Mouse (Mus musculus) c-Kit-positive CD71-positive TER-119-positive erythroid progenitor cells, embryonic 14.5 days (primary cell): ENCODE data around the gene Cdadc1.

ENCODE experiments used
- DNase-seq: peaks from one replicate; pipeline ENCODE4 v3.0.0-alpha.2; 2013; ENCODE audit warnings: low spot score

Cdadc1 gene

GRCm38 (mm10) chr14:59543956-59544355 lies 53.8 kb downstream of the Cdadc1 start:
- no peak for DNase-seq

DNA sequence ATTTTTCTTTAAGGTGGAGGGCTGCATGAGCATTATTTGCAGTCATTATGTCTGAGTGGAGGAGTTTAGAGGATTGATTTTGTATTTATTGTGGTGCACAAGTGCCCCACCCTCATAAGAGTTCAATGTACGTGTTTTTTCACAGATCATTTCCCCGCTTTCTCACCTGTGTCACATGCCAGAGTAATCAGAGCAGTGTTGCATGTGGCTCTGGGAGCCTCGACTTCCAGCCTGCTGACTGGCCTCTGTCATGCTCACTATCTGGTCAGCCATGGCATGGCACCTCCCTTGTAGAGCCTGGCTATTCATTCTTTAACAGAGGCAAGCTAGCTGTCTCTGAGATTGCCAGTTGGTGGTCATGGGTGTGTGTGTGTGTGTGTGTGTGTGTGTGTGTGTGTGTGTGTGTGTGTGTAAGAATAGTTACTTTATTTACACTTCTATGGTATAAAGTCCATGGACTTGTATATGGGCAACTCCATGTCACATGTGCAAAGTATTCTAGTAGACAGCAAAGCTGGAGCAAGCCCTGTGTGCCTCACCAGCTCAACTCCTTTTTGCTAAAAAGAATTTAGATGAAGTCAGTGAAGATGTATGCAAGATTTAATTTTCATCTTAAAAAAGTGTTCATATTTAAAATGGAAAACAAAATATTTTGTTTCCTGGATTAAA lies 54.5 kb downstream of the Cdadc1 start:
- DNase-seq = no peak

DNA sequence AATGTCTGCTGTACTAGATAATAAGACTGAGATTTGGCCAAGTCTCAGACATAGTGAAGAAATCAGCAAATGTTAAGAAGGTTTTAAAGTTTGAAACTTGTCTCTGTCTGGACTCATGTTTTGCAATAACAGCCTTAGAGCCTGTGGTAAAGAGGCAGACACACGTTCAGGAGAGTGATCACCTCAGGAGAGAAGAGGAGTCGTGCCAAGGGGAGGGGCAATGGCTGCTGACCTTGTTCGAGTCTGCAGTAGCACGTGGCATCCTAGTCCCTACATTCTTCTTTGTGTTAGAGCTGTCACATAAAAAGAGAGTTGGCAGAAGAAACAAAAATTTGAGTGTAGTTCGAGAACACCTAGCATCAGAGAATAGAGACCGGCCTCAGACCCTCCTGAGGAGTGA lies 57.0 kb downstream of the Cdadc1 start:
- DNase-seq = no peak

- DNase-seq = no peak
Measured at GRCm38 (mm10) chr14:59540230-59540629, 57.5 kb downstream of the Cdadc1 start.

- no peak for DNase-seq
Measured at GRCm38 (mm10) chr14:59537829-59538432, 59.8 kb downstream of the Cdadc1 start.

- DNase-seq = no peak
Measured at GRCm38 (mm10) chr14:59533908-59534307, 63.9 kb downstream of the Cdadc1 start.

DNA sequence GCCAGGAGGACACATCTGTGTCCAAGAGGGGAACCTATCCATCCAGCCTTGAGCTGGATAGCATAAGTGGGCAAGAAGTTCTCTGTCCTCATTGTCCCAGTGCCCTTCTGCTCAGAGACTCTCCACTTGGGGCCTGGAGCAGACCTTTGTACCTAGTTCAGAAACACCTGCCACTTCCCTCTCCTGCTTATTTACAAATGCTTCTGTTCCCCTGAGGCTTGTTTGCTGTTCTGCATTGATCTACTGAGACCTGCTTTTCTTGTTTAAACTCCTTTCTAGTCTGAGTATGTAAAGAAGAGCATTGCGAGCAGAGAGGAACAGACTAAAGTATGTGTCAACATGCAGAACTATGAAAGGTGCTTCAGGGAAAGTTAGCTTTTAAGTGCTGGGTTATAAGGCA lies 64.8 kb downstream of the Cdadc1 start:
- no peak for DNase-seq

- no peak for DNase-seq
Measured at GRCm38 (mm10) chr14:59530801-59531200, 67.0 kb downstream of the Cdadc1 start.

GRCm38 (mm10) chr14:59525843-59526242 lies 71.9 kb downstream of the Cdadc1 start:
- DNase-seq = no peak

- no peak for DNase-seq
Measured at GRCm38 (mm10) chr14:59513922-59514444, 83.8 kb downstream of the Cdadc1 start.
